In genomic region chr16:13173055-13173742, GRCm38 (mm10) we compare ENCODE assay signal across 17 mouse cellular contexts.
"Had no signal": no experiment of that assay in that cellular context is flagged by ENCODE, and none has a peak within 500 bp of the region (broad histone marks: within the 10 kb centered on the region; RNA-seq: fewer than 3 reads in every experiment).

No protein-coding gene starts in this region.

- DNase-seq: lung, adult 18-20 months; lung, postnatal 4 days; midbrain, embryonic 14.5 days; retina, postnatal 1 day; right cerebral cortex, adult 18-20 months; right cerebral cortex, postnatal 25 days; right cerebral cortex, postnatal 4 days; spleen, adult 18-20 months; thymus, adult 18-20 months; thymus, postnatal 14 days; thymus, postnatal 36 days had no signal

- H3K4me1 ChIP-seq: lung, embryonic 15.5 days; midbrain, embryonic 10.5 days; midbrain, embryonic 12.5 days; neural tube, embryonic 13.5 days; neural tube, embryonic 15.5 days had no signal

- H3K4me3 ChIP-seq: lung, embryonic 15.5 days; midbrain, embryonic 10.5 days; midbrain, embryonic 12.5 days; myocyte; neural tube, embryonic 13.5 days; neural tube, embryonic 15.5 days had no signal

- H3K27ac ChIP-seq: lung, embryonic 15.5 days; midbrain, embryonic 10.5 days; midbrain, embryonic 12.5 days; neural tube, embryonic 13.5 days; neural tube, embryonic 15.5 days had no signal

- H3K27me3 ChIP-seq: lung, embryonic 15.5 days; midbrain, embryonic 12.5 days; neural tube, embryonic 13.5 days; neural tube, embryonic 15.5 days had no signal

- H3K36me3 ChIP-seq: lung, embryonic 15.5 days; midbrain, embryonic 10.5 days; midbrain, embryonic 12.5 days; neural tube, embryonic 13.5 days; neural tube, embryonic 15.5 days had no signal

- H3K9me3 ChIP-seq: lung, embryonic 15.5 days; midbrain, embryonic 10.5 days; midbrain, embryonic 12.5 days; neural tube, embryonic 13.5 days; neural tube, embryonic 15.5 days had no signal
